Mouse (Mus musculus) brown adipose tissue, adult 24 weeks (tissue): Measurements from ENCODE around the gene Lyzl4. TPM values are rescaled to one million over a fixed set of nuclear protein-coding genes. Genes with fewer than 3 reads are reported as not detected.

Experiments used
- H3K27ac ChIP-seq: fragments of 200-500 bp; replicated peaks from 2 replicates; pipeline ENCODE4 v1.5.1; 2012; ENCODE audit warnings: low read depth, mild to moderate bottlenecking, low read length
- H3K4me1 ChIP-seq: fragments of 200-500 bp; 2 replicates; pipeline ENCODE4 v1.6.1; 2012; ENCODE audit warnings: low read length, mixed read lengths; ENCODE audit not compliant: control insufficient read depth, insufficient read depth, insufficient read length
- H3K4me3 ChIP-seq: fragments of 200-500 bp; 2 replicates; pipeline ENCODE4 v1.5.1; 2012; ENCODE audit warnings: low read depth, mild to moderate bottlenecking, low read length, moderate library complexity; ENCODE audit not compliant: insufficient read depth
- polyA plus RNA-seq: library from polyadenylated mRNA; stranded (reverse); fragments of >200 nt; gene quantifications from 2 replicates; pipeline ENCODE4 v1.2.4, GENCODE M21; 2012; ENCODE audit not compliant: missing spikeins, insufficient read depth, insufficient read length

The Lyzl4 gene
- not detected in 2 replicates for polyA plus RNA-seq

- peak within 1 kb of the TSS; percentile 46 for H3K4me3 ChIP-seq
- H3K27ac ChIP-seq, result no peak within 1 kb of the TSS
- H3K4me1 ChIP-seq, result no peaks in the 10 kb centered on the region; the same call in 1 of the 2 replicates
Measured at GRCm38 (mm10) chr9:121642001-121642400, at the start of gene Lyzl4. Gene Lyzl4 (minus strand): TSS chr9:121642096.

- Histone ChIP-seq H3K4me3 (no peak overlapping the region), H3K4me1 (no peaks in the 10 kb centered on the region)
Measured at GRCm38 (mm10) chr9:121690734-121691133, 48.8 kb upstream of the Lyzl4 start.

GRCm38 (mm10) chr9:121690200-121690651, 48.3 kb upstream of the Lyzl4 start:
- Histone ChIP-seq H3K4me1 (no peaks in the 10 kb centered on the region), H3K4me3 (no peak overlapping the region), H3K27ac (no peak overlapping the region)

More at GRCm38 (mm10) chr9:121690734-121691133, 48.8 kb upstream of the Lyzl4 start:
- no peak overlapping the region for H3K27ac ChIP-seq

- Histone ChIP-seq H3K27ac (no peak overlapping the region), H3K4me3 (no peak overlapping the region), H3K4me1 (no peaks in the 10 kb centered on the region)
Measured at GRCm38 (mm10) chr9:121684702-121685101, 42.8 kb upstream of the Lyzl4 start.

GRCm38 (mm10) chr9:121682037-121682680, 40.3 kb upstream of the Lyzl4 start:
- H3K27ac ChIP-seq, result no peak overlapping the region
- no peaks in the 10 kb centered on the region for H3K4me1 ChIP-seq
- H3K4me3 ChIP-seq, result no peak overlapping the region

- Histone ChIP-seq H3K27ac (no peak overlapping the region), H3K4me3 (no peak overlapping the region), H3K4me1 (no peaks in the 10 kb centered on the region)
Measured at GRCm38 (mm10) chr9:121681191-121681590, 39.3 kb upstream of the Lyzl4 start.

- Histone ChIP-seq H3K27ac (no peak overlapping the region), H3K4me3 (no peak overlapping the region), H3K4me1 (no peaks in the 10 kb centered on the region)
Measured at GRCm38 (mm10) chr9:121679549-121679948, 37.7 kb upstream of the Lyzl4 start.

- Histone ChIP-seq H3K27ac (no peak overlapping the region), H3K4me3 (no peak overlapping the region), H3K4me1 (no peaks in the 10 kb centered on the region)
Measured at GRCm38 (mm10) chr9:121677476-121677875, 35.6 kb upstream of the Lyzl4 start.

GRCm38 (mm10) chr9:121677069-121677468, 35.2 kb upstream of the Lyzl4 start:
- Histone ChIP-seq H3K4me3 (no peak overlapping the region), H3K27ac (no peak overlapping the region), H3K4me1 (no peaks in the 10 kb centered on the region)

- Histone ChIP-seq H3K4me3 (no peak overlapping the region), H3K4me1 (no peaks in the 10 kb centered on the region), H3K27ac (no peak overlapping the region)
Measured at GRCm38 (mm10) chr9:121675556-121675955, 33.7 kb upstream of the Lyzl4 start.

GRCm38 (mm10) chr9:121675011-121675410, 33.1 kb upstream of the Lyzl4 start:
- no peaks in the 10 kb centered on the region for H3K4me1 ChIP-seq
- H3K4me3 ChIP-seq, result no peak overlapping the region
- H3K27ac ChIP-seq, result no peak overlapping the region

- no peak overlapping the region for H3K4me3 ChIP-seq
- H3K27ac ChIP-seq, result no peak overlapping the region
- H3K4me1 ChIP-seq, result no peaks in the 10 kb centered on the region
Measured at GRCm38 (mm10) chr9:121673716-121674115, 31.8 kb upstream of the Lyzl4 start.

- Histone ChIP-seq H3K4me1 (no peaks in the 10 kb centered on the region), H3K27ac (no peak overlapping the region), H3K4me3 (no peak overlapping the region)
Measured at GRCm38 (mm10) chr9:121672311-121672710, 30.4 kb upstream of the Lyzl4 start.

- H3K4me3 ChIP-seq, result no peak overlapping the region
- no peaks in the 10 kb centered on the region for H3K4me1 ChIP-seq
- H3K27ac ChIP-seq, result no peak overlapping the region
Measured at GRCm38 (mm10) chr9:121671300-121671699, 29.4 kb upstream of the Lyzl4 start.

- H3K4me1 ChIP-seq, result no peaks in the 10 kb centered on the region
- H3K27ac ChIP-seq, result no peak overlapping the region
- H3K4me3 ChIP-seq, result no peak overlapping the region
Measured at GRCm38 (mm10) chr9:121669348-121669791, 27.5 kb upstream of the Lyzl4 start.

- H3K4me3 ChIP-seq, result no peak overlapping the region
- H3K4me1 ChIP-seq, result no peaks in the 10 kb centered on the region
- H3K27ac ChIP-seq, result no peak overlapping the region
Measured at GRCm38 (mm10) chr9:121667822-121668221, 25.9 kb upstream of the Lyzl4 start.
